Mouse (Mus musculus): Measurements from ENCODE around the gene Gm10964.
A peak's percentile ranks its signal among the peaks of the same experiment; 100 is the strongest.

Gene Gm10964

GRCm38 (mm10) chr3:103739329-103739728, at the start of gene Gm10964:
Gm10964 (plus strand) TSS chr3:103739366.
- no peak for DNase-seq

- peak; percentile 27 for DNase-seq
Measured at GRCm38 (mm10) chr3:103690506-103690905, 48.7 kb upstream of the Gm10964 start.

- DNase-seq = no peak
Measured at GRCm38 (mm10) chr3:103695556-103695955, 43.6 kb upstream of the Gm10964 start.

- DNase-seq = no peak
Measured at GRCm38 (mm10) chr3:103696388-103696925, 42.7 kb upstream of the Gm10964 start.

- DNase-seq = no peak
Measured at GRCm38 (mm10) chr3:103704661-103705060, 34.5 kb upstream of the Gm10964 start.

- DNase-seq = no peak
Measured at GRCm38 (mm10) chr3:103705426-103705825, 33.7 kb upstream of the Gm10964 start.

GRCm38 (mm10) chr3:103709470-103710040, 29.6 kb upstream of the Gm10964 start:
- DNase-seq = no peak

GRCm38 (mm10) chr3:103712196-103712595, 27.0 kb upstream of the Gm10964 start:
- DNase-seq = no peak

GRCm38 (mm10) chr3:103714236-103714875, 24.8 kb upstream of the Gm10964 start:
- DNase-seq = no peak

GRCm38 (mm10) chr3:103714942-103715341, 24.2 kb upstream of the Gm10964 start:
- DNase-seq = no peak

- peak; percentile 89 for DNase-seq
Measured at GRCm38 (mm10) chr3:103715762-103716693, 23.1 kb upstream of the Gm10964 start.

GRCm38 (mm10) chr3:103716774-103717760, 22.1 kb upstream of the Gm10964 start:
- DNase-seq = no peak

GRCm38 (mm10) chr3:103718728-103719127, 20.4 kb upstream of the Gm10964 start:
- no peak for DNase-seq

GRCm38 (mm10) chr3:103724137-103724536, 15.0 kb upstream of the Gm10964 start:
- no peak for DNase-seq

- peak; percentile 72 for DNase-seq
Measured at GRCm38 (mm10) chr3:103726642-103727041, 12.5 kb upstream of the Gm10964 start.

GRCm38 (mm10) chr3:103727813-103728326, 11.3 kb upstream of the Gm10964 start:
- no peak for DNase-seq

GRCm38 (mm10) chr3:103729850-103730249, 9.3 kb upstream of the Gm10964 start:
- no peak for DNase-seq

GRCm38 (mm10) chr3:103732116-103732515, 7.0 kb upstream of the Gm10964 start:
- no peak for DNase-seq

GRCm38 (mm10) chr3:103733176-103733575, 6.0 kb upstream of the Gm10964 start:
- no peak for DNase-seq

GRCm38 (mm10) chr3:103733799-103734695, 5.1 kb upstream of the Gm10964 start:
- peak; percentile 65 for DNase-seq

All from retina, postnatal 1 day (tissue).